Comparison of ENCODE assay signal across 14 mouse cellular contexts in genomic region chr8:127262436-127262835, GRCm38 (mm10).
"Had no signal": no experiment of that assay in that cellular context is flagged by ENCODE, and none has a peak within 500 bp of the region (broad histone marks: within the 10 kb centered on the region; RNA-seq: fewer than 3 reads in every experiment).

No protein-coding gene starts in this region.

- DNase-seq: lung, adult 18-20 months; lung, embryonic 14.5 days; lung, postnatal 10 days; lung, postnatal 36 days; right cerebral cortex, postnatal 14 days; thymus, adult 2 months; thymus, postnatal 25 days; thymus, postnatal 4 days had no signal

- H3K4me1 ChIP-seq: megakaryocyte, embryonic 14.5 days had no signal

- H3K36me3 ChIP-seq: midbrain, embryonic 13.5 days; midbrain, embryonic 15.5 days; stomach, embryonic 15.5 days had no signal

- H3K4me3 ChIP-seq: megakaryocyte, embryonic 14.5 days; midbrain, embryonic 13.5 days; midbrain, embryonic 15.5 days; stomach, embryonic 15.5 days had no signal

- H3K9ac ChIP-seq: lung, embryonic 14.5 days; midbrain, embryonic 13.5 days; midbrain, embryonic 15.5 days; stomach, embryonic 15.5 days had no signal

- H3K27ac ChIP-seq: macrophage; midbrain, embryonic 13.5 days; midbrain, embryonic 15.5 days; stomach, embryonic 15.5 days; stomach, postnatal 0 days had no signal

- ATAC-seq: midbrain, embryonic 13.5 days; midbrain, embryonic 15.5 days had no signal

- H3K27me3 ChIP-seq: megakaryocyte, embryonic 14.5 days; midbrain, embryonic 15.5 days; stomach, embryonic 15.5 days had no signal

- H3K4me2 ChIP-seq: lung, embryonic 14.5 days; midbrain, embryonic 13.5 days; midbrain, embryonic 15.5 days; stomach, embryonic 15.5 days had no signal

- H3K9me3 ChIP-seq: midbrain, embryonic 15.5 days; stomach, embryonic 15.5 days had no signal
